Mouse (Mus musculus) left cerebral cortex, postnatal 4 days (tissue): Measurements from ENCODE around the gene Prr5l. TPM values are rescaled to one million over a fixed set of nuclear protein-coding genes. Genes with fewer than 3 reads are reported as not detected.

ENCODE experiments used
- DNase-seq: peaks from one replicate; pipeline ENCODE4 v3.0.0-alpha.2; 2022
- intact Hi-C: fragments of 180-260 bp; cut with DNase I; formaldehyde crosslinking; loops from one replicate; pipeline ENCODE4 v1.15.1; 2025
- total RNA-seq, 2 experiments: library from RNA; stranded (reverse); gene quantifications; 2 replicates each; pipeline ENCODE4 v1.2.3; 2021

Gene Prr5l
- total RNA-seq, 2 experiments from 2014 or later = 3.0 to 5.3 TPM

DNA sequence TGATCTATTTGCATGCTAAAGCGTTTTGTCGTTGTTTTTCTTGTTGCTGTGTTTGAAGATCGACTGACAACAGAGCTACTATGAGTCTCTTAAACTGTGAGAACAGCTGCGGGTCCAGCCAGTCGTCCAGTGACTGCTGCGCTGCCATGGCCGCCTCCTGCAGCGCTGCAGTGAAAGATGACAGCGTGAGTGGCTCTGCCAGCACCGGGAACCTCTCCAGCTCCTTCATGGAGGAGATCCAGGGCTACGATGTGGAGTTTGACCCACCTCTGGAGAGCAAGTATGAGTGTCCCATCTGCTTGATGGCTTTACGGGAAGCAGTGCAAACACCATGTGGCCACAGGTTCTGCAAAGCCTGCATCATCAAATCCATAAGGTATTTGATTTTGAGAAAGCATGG, 198.4 kb downstream of the Prr5l start:
- peak; percentile 79 for DNase-seq
- intact Hi-C loops = no loop called here

DNA sequence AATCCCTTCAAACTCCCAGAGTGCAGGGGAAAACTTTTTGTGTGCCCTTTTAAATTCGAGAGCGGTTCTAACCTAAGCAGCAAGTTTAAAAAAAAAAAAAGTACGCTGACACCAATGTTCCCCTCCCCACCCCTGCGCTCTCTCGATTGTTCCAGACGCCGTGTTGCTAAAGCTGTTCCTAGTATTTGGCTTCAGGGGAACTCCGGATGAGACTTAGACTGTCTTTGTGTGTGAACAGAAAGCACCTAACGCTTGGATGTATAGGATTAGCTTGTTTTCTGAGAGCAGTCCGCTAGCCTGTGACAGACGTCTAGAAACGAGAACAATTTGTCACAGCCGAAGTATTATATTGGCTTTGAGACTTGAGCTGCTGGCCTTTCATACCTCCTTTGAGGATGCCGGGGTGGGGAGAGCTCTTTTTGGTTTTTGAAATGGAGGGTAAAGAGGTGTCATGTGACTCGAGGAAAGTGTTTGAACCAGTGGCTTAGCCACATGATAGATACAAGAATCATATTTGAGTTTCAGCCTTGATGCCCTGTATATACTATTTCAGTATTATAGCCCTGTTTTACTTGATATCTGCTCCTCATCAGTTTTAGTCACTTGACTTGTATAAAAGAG, 203.6 kb downstream of the Prr5l start:
- no peak for DNase-seq
- intact Hi-C loops = no loop called here

DNA sequence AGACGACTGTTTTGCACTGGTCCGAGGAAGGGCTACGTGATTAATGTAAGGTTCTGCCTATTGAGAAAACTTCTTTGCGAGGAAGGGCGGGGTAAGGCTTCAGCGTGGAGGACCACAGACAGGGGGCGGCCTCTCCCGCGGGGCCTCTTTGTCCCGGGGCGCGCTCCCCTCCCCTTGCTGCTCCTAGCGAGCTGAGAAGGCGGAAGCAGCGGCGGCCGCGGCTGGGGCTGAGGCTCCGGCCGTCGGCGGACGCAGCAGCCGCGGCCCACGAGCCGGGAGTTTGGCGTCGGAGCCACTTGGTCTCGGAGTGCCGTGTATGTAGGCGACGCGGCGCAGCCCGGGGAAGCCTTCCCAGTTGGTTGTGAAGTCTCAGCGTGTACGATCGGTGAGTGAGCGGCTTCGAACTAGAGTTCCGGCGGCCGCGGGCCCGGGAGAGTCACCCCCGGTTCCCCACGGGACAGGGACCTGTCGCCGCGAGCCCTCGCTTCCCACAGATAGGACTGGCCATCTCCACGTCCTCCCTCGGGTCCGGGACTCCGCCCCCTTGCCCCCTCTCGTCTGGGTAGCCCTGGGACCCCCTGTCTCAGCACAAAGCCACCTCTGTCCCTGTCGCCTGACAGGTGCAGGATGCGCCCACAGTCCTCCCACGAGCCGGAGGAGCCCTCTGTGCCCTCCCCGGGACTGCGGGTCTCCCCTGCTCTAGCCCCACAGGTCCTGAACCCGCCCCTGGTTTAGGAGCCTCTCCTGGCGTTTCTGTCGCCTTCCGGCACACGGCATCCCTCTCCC, 204.4 kb downstream of the Prr5l start, which contains the start of gene Traf6:
Gene Traf6 (plus strand): TSS at position 194 of the 786 bp plus-strand sequence.
- intact Hi-C loops = no loop called here
- DNase-seq = peak; percentile 87

DNA sequence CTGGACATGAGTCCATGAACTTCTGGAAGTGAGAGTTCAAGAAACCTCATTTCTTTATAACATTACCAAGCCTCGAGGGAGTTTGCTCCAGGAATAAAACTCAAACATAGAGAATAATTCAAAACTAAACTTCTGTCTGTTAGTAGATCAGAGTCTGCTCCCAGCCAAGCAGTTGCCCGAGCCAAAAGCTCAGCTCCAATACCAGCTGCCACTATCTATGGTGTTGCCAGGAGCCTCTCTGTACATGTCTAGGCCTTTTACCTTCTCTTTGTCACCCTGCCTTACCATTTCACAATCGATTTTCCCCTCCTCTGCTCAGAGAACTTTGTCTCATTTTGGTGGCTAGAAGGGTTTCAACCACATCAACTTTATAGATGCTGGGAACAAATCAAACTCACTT, 209.3 kb downstream of the Prr5l start:
- intact Hi-C loops = no loop called here
- peak; percentile 14 for DNase-seq

DNA sequence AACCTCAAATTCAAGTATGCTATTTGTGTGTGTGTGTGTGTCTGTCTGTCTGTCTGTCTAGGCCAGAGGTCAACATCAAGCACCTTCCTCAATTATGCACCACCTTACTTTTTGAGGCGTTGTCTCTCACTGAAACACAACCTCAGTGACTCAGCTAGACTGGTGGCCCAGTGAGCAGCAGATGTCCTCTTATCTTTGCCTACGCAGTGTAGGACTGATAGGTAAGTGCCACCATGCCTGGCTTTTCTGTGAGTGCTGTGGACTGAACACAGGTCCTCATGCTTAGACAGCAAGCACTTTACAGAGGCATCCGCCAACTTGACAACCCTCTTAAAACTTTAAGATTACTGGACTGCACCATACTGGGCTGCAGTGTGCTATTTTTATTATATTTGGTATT, 214.1 kb downstream of the Prr5l start:
- intact Hi-C loops = no loop called here
- DNase-seq = no peak

DNA sequence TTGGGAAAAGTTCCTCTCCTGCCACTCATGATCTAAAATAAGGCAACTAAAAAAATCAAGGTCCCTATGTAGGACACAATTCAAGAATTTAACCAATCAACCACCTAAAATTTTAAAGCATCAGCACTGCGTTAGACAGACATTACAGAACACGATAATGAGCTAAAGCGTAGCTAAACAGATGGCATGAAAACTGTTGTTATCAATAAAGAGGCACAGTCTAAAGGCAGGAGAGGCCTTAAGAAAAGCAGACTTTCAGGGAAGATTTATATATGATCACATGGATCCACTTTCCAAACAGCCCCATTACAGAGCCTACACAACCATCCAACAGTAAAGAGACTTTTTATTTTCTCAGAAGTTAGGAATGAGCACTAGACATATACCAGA, 217.1 kb downstream of the Prr5l start:
- DNase-seq = no peak
- intact Hi-C loops = no loop called here

DNA sequence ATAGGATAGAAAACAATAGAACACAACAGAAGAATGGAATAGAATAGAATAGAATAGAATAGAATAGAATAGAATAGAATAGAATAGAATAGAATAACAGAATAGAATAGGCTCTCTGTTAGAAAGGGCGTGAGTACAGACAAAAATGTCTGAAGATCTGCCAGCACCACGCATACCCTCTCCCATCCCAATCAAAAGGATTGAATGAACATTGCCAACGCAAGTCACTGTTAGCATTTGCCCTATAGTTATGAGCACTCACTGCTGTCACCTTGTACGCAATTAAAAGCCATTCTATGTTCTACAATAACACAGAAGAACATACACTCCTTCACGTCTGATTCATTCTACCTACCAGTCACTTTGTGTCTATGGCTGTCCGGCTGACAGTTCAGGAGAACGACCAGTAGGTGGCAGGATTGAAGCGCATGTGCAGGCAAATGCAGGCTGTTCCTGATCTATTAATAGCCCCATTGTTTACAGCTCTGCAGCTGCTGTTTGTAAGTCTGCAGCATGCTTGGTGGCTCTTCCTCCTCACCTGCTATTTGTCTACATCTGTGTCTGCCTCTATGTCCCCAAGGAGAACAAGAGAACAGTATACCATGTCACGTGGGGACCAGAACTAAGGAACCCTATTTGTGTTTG, 217.6 kb downstream of the Prr5l start:
- intact Hi-C loops = no loop called here
- peak; percentile 81 for DNase-seq

Other genes with a start within 250 kb of the Prr5l start
- gene Rag1, start 233.5 kb downstream of the Prr5l start, total RNA-seq = under 1 TPM; 0.42 to 0.44 TPM
- 10 to 100 TPM; 21.1 to 24.9 TPM for gene B230118H07Rik, start 233.5 kb downstream of the Prr5l start, total RNA-seq
- 10 to 100 TPM; 13.9 to 17.7 TPM for gene Traf6, start 204.6 kb downstream of the Prr5l start, total RNA-seq
- gene Commd9, start 3.2 kb upstream of the Prr5l start, total RNA-seq = 10 to 100 TPM; 47.8 to 48.1 TPM